Mouse (Mus musculus): Measurements from ENCODE around the gene Rgs3.

Gene Rgs3

DNA sequence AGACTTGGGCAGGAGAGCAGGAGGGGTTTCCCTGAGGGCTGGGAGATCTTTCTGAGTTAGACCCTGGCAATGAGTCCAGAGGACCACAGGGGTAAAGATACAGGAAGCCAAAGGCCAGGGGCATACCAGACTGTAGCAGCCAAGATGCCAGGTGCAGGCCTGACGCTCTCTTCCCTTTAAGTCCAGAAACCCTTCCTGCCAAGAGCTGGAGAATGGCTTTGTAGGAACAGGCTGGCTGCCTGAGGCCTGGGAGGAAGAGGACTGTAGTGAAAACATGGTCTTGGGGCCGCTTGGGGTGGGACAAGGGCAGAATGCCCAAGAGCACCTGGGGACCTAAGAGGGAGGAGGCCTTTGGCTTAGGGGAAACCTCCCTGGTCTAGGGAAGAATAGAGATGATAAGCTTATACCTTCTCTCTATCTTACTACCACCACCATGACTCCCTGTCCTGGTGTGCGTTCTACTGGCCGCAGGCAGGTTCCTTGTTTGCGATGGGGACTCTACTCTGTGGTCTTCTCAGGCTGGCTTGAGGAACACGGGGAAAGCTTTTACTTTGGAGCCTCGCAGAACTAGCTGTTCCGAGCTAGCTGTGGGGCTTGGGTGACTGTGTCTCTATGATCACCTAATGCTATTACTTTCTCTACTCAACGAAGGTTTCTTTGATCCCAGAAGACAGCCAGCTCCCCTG, 46.4 kb downstream of the Rgs3 start:
- DNase-seq (ENCODE audit: inconsistent ontology term): no peak

DNA sequence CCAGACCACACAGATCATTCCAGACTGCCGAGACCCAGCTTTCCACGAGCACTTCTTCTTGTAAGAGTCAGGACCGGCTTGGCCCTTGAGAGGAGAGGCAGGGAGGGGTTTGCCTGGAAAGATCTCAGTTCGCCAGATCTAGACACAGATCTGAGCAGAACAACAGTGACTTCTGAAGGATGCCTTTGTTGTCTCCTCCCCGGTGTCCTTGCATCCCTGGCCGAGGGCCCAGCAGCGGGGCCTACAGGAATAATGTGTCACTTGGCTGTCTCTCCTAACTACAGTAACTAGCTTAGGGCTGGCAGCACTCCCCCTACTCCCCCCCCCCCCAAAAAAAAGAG, 46.9 kb downstream of the Rgs3 start:
- peak; percentile 85 for DNase-seq (ENCODE audit: inconsistent ontology term)

DNA sequence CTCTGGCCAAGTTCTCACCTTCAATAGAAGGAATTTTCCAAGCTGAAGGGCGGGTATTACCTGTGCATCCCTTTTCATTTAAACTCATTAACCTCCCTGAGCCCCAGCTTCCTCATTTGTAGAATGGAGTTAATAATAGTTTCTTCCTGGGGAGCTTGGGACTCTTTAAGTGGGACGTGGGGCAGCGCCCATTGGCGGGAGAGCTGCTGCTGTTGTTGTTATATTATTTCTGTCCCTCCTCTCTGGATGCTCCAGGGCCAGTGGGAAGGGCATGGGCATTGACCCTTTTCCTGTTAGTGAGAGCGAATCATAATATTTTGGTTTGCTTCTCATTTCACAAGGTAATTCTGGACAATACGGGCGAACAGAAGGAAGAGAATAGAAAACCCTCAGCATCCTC, 47.3 kb downstream of the Rgs3 start:
- no peak for DNase-seq (ENCODE audit: inconsistent ontology term)

DNA sequence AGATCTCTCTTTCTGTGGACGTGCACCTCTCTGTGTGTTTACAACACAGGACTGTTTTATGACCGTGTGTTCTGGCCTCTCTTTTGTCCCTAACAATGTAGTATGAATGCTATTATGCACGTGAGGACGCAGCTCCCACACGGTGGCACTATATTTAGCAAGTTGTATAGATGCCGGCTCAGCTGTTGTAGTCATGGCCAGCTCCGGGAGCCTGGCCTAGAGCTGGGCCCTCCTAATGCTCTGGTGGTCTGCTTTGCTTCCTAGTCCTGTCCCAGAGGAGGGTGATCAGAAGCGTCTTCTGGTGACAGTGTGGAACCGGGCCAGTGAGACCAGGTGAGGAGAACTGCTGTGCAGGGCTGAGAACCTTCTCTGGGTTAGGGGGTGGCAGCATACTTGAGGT, 47.7 kb downstream of the Rgs3 start:
- no peak for DNase-seq (ENCODE audit: inconsistent ontology term)

DNA sequence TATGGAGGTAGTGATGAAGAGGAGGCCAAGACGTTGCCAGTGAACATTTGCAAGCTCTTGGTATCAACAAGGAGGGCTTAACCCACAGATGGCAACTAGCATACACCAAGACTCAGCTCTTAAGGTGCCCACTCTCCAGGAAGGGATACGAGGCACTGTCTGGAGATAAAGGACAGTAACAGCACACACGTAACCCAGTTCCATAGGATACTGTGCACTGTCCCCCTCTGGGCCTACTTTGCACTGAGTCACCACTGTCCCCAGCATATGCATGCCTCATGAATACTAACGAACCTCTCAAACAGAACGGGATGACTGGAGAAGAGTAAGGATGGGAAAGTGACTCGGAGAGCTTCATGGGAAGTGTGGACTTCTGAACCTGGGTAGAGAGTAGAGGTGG, 48.2 kb downstream of the Rgs3 start:
- no peak for DNase-seq (ENCODE audit: inconsistent ontology term)

DNA sequence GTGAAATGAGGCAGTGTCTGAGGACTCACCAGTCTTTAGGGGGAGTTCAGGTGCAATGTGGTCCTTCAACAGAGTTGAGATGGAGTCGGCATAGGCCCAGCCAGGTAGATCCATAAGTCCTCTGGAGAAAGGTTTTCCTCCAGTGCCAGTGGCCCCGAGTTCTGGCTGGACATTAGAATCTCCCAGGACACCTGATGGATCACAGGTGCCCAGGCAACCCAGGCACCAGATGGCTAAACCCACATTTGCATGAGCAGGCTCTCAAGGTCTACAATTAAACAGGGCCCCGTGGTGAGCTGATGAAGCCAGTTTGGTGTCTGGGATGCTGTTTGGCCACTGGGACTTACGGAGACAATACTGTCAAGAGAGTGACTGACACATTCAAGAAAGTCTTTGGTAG, 49.7 kb downstream of the Rgs3 start:
- no peak for DNase-seq (ENCODE audit: inconsistent ontology term)

DNA sequence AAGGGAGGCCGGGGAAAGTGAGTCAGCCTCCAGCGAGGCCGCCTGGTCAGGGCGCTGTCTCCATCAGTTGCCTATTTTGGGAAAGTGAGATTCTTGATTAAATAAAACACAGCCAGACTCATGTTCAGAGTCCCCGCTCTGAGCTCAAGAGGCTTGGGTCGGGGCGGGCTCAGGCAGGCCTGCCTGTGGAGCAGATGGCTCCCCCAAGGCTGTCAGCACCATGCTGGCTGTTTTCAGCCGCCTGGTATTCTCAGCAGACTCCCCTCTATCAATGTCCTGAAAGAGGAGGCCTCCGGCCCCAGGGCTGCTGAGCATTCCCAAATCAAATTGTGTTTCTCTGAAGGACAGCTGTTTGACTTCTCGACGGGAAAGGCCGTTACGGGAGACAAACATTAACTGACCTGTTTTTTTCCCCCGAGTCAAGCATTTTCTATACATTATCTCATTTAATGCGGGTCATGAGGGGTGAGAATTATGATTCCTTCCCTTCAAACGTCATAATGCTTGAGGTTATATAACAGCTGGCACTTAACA, 50.6 kb downstream of the Rgs3 start:
- no peak for DNase-seq (ENCODE audit: inconsistent ontology term)

DNA sequence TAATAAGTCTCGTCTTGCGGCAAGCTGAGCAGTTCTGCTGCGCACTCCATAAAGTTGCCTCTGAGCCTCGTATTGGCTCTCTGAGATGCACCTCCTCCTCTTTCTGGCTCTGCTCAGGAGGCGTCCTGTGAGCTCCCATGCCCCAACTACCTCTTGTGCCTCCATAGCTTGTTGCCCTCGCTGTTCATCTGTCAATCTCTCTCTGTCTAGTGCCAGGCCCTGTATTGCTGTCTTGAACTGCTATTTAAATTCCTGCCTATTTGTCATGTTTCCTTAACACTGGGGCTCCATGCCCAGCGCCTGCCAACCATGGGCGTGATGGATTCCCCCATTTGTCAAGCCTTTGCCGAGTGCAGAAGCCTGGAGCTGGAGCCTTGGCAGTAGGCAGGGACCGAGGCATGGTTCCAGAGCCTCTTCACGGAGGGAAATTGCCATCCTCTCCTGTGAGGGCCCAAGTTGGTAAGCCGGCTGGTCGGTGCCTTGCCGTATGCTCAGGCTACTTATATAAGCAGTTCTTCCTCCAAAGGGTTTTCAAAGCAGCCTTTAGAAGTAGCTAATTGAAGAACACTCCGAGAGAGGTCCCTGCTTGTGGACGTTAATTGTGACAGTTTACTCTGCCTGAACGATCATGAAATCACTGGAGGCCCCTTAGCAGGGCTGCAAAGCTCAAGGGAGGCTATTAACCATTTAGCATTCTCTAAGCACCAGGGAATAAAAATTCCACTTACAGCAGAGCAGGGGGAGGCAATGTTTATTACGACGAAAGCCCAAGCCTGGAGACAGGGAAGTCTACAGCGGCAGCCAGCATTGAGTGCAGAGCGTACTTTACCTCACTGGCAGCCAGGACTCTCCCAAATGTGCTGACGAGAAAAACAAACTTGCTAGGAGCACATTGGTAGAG, 53.2 kb downstream of the Rgs3 start:
- peak; percentile 69 for DNase-seq (ENCODE audit: inconsistent ontology term)

DNA sequence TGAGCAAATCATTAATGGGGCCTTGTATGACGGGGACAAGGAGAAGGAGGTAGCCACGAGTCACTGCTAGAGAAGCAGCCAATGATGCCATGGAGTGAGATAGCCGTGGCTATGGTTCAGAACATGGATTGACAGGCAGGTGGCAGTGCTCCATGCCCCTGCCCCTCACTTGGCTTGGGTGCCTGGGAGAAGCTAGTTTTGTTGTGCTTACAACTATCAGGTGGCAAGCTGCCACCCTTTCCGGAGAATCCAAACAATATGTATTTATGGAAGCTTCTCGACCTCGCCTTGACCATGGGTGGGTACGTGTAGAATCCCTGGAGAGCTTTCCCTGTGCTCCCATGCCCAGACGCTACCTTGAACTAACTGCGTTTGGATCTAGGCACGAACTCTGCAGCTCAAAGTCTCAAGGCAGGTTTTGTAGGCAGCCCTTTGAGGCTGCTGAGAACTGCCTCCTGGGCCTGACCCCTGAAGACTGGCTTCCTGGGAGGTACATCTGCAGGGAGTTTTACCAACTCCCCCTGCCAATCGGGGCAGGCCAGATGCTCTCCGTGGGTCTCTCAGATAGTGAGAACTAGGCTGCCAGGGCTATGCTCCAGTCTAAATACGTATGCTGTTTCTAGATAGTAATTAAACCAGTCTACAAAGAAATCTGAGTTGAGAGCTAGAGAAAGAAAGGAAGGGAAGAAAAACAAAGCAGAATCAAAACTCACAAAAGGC, 54.2 kb downstream of the Rgs3 start:
- DNase-seq (ENCODE audit: inconsistent ontology term): no peak

DNA sequence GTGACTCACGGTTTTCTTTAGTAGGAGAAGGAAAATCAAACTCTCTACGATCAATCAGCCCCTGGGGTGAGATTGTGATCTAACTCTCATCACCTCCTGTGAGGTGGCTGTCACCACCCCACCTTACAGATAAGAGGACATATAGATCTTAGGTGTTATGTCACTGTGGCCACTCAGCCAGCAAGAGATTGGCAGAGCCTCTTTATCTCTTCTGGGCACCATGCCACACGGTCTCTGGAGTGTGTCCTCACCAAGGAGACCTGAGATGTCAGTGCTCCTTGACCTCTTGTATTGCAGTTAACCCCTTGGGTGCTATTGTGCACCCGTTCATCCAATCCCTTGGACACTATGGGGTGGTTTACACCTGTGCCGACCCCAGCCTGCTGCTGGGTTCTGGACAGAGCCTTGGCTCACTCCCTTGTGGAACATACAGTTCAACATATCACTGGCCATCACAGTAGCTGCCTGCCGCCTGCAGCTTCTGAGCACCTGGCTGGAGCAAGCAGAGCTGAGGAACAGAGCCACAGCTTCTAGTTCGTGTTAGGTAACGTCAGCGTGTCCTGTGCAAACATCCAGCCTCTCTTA, 58.3 kb downstream of the Rgs3 start:
- DNase-seq (ENCODE audit: inconsistent ontology term): no peak

DNA sequence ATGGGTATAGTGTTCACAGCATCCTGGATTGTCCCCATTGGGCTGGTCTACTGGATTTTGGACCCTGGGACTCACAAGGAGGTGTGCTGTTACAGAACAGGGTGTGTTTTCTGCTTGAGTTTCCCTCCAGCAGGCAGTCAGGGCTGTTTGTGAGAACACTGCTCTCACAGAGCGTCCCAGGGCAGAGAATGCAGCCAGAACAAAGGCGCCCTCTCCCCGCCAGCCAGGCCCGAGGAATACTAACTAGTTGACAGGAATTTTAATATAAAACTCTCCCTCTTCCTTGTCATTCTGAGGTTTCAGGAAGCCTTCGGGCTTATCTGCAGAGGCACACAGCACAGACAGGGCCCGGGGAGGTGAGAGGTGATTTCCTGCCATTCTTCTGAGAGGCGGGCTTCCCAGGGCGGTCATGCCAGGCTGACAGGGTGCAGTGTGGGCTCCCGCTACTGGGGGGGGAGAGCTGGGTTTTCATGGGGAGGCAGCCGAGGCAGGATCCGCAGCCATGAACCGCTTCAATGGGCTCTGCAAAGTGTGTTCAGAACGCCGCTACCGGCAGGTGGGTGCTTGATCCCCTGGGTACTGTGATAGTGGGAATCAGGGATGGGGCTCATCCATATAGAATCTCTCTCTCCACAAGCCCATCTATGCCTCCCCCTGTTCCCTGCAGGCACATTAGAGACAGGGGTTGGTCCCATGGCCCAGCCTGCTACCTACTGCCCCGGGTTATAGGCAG, 59.8 kb downstream of the Rgs3 start:
- DNase-seq (ENCODE audit: inconsistent ontology term): peak; percentile 66

DNA sequence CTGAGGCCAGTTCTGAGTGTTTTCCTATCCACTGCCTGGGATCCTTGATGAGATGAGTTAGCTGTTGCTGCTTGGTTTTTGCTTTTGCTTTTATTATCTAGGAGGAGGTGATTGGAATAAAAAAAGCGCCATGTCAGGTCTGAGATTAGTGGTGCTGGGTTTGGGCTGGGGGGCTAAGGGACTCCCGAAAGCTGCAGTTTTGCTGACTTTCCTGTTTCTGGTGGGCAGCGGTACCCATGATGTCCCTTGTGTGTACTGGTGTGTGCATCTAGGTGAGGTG, 60.3 kb downstream of the Rgs3 start:
- DNase-seq (ENCODE audit: inconsistent ontology term): no peak

DNA sequence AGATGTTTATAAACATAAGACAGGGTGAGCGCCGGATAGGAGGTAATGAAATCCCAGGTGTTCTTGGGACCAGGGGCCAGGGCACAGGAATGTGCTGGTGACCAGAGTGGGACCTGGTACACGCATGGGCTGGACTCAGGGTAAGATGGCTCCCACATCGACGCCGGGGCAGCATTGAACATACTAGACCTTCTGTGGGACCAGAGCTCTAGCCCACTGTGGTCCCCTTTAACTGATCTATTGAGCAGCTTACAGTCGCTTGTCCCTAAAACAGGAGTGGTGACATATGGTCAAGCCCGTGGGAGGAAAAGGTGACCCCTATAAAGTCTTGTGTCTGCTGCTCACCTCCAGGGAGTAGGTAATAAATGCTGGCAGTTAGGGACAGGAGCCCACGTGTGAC, 61.5 kb downstream of the Rgs3 start:
- no peak for DNase-seq (ENCODE audit: inconsistent ontology term)

DNA sequence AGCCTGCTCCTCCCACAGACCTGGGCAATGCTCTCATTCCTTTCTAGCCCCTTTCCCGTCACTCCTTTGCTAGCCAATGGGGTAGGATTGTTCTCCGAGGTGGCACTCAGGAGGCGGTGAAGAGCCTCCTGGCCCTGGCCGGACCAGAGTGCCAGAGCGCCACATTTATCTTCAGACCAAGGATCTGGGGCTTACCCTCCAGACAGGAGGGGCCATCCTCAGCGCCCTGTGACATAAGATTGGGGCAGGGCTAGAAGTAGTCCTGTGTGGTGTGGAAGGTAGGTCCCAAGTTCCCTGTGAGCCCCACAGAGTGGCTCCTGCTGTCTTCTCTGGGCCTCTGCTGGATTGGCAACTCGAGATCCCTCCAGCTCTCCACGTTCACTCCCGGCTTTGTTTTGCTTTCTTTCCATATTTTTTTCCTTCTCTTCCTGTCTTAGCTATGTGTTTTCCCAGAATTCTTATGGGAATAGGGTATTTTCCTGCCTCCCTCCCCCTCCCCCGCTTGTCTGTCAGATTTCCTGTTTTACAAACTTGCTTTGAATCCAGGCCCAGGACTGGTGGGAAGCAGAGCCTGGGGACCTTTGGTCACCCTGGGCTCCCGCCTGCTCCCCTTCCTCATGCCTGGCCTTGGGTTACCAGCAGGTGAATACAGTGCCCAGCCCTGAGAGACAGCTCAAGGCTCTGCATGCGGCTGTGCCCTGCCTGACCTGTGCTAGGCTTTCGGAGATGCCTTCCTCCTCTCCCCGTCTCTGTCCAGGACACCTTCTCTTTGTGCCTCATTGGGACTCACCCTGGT, 62.4 kb downstream of the Rgs3 start:
- DNase-seq (ENCODE audit: inconsistent ontology term): no peak

DNA sequence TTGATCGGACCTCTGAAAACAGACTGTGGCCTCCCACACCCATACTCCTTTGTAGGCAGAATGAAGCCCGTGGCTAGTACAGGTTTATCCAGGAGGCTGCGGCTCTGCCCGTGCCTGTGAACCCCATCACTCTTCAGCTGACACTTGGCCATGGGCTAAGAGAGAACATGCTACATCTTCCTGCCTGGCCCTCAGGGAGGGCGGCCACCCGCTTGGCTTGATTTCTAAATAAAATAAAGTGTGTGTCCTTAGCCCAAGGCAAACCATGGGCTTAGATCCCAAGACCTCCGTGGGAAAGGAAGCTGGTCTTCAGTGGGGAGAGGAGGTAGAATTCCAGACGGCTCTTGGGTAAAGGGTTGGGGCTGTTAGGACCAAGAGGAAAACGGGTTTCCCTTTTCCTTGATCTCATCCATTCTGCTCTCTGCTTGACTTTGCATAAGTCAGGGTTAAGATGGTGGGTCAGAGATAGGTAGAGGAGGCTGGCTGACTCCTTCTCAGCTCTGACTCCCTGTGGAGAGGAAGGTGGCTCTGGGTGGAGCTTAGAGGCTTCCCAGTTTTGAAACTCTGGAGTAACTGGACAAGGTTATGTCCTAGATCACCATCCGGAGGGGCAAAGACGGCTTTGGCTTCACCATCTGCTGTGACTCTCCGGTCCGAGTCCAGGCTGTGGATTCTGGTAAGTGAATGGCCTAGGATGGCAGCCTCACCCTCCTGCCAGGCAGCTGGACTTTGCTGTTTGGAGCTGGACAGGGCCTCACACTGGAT, 63.8 kb downstream of the Rgs3 start:
- no peak for DNase-seq (ENCODE audit: inconsistent ontology term)

DNA sequence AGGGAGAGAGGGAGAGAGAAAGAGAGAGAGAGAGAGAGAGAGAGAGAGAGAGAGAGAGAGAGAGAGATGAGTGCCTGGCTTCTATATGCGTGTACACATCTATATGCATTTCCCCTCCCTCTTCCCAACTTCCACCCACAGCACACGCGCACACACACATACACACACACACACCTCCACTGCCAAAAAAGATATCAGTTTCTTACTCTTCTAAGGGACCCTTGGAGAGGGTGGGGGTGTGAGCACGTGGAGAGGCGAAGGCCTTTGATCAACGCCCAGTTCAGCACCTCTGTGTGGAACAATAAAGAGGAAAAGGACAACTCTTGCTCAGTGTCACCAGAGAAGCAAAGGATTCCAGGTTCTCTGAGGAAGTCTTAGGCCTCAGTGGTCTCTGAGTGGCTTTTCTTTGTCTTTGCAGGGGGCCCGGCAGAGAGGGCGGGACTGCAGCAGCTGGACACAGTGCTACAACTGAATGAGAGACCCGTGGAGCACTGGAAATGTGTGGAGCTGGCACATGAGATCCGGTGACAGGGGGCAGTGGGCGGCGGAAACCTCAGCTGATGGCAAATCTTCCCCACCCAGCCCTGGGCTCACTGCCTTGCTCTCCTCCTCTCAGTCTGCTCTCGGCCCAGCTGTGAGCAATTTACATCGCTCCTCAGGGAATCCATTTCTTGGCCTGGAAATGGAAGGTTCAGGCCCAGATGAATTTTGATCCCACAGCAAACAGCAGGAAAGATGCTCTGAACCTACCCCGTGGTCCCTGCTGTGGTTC, 65.2 kb downstream of the Rgs3 start:
- DNase-seq (ENCODE audit: inconsistent ontology term): no peak

DNA sequence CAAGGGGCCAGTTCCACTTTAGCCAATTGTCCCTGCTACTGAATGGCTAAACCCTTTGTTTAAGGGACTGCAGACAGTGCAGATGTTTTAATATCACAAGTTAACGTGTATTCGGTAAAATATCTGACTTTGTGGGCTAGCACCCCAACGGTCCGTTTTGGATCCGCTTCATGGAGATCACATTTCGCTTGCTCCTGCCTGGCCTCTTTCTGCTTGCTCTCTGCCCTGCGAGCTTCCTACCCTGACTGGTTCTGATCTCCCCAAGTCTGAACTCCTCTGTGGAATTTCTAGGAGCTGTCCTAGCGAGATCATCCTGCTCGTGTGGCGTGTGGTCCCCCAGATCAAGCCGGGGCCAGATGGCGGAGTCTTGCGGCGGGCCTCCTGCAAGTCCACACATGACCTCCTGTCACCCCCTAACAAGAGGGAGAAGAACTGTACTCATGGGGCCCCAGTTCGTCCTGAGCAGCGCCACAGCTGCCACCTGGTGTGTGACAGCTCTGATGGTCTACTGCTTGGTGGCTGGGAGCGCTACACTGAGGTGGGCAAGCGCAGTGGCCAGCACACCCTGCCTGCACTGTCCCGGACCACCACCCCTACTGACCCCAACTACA, 65.9 kb downstream of the Rgs3 start:
- DNase-seq (ENCODE audit: inconsistent ontology term): no peak

DNA sequence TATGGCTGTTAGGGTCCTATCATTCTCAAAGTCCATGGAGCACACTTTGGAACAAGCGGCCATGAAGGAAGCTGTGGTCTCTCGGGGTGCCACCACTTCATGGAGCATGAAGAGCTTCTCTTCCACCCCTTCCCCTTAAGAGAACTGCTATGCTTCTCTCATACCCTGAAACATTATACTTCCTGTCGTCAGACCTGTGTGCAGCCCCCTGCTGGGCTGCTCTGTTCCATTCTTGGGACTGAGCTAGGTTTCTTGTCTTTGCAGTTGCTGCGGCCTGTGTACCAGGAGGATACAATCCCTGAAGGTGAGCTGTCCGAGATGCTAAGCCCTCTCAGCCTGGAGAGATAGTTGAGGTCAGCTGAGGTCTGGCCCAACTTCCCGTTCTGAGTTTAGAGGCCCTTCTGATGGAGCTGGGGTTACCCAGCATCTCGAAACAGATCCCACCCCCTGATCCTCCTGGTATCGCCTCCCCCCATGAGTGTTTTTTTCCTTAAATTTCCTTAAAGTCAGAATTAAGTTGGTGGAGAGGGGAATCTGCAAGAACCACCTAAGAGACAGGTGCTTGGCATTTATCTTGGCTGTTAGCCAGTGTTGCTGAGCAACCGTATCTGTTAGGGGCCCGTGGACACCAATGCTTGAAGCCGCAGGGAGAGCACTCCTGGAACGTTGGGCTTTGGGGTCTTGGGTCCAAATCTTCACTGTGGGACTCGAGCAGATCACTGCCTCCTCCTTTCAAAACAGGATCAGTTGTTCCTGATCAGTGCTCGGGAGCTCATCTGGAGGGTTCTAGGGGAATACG, 66.8 kb downstream of the Rgs3 start:
- DNase-seq (ENCODE audit: inconsistent ontology term): no peak

Data from Muller cell, postnatal 12 days (primary cell).